Mouse (Mus musculus): Measurements from ENCODE around the gene Jarid2. TPM values are rescaled to one million over a fixed set of nuclear protein-coding genes. Genes with fewer than 3 reads are reported as not detected.
"Not testable (repeated sequence)": the region's sequence is repeated elsewhere in the genome, so short reads cannot be mapped to it uniquely, and the experiment has no call there.

Gene Jarid2
- total RNA-seq, 2 experiments from 2014 or later, result 24.5 to 32.7 TPM

DNA sequence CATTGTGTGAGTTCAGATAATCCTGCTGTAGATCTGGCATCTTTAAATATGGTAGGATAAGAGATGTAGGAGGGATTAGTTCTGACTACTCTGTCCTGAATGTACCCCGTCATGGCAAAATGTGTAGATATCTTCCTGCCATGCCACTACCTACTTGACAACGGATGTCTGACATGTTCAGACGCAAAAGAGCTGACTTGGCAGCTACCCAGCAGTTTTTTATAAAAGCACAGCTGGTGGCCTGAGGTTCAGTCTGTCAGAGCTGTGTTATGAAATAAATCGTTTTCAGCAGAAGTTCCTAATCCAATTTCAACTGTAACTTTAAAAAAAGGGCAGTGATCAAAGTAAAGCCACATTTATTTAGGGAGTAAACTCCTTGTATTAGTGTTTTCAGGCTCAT, 90.1 kb downstream of the Jarid2 start:
- intact Hi-C loops (cut with DNase I), result no loop called here
- peak; percentile 43 to 54 for DNase-seq

DNA sequence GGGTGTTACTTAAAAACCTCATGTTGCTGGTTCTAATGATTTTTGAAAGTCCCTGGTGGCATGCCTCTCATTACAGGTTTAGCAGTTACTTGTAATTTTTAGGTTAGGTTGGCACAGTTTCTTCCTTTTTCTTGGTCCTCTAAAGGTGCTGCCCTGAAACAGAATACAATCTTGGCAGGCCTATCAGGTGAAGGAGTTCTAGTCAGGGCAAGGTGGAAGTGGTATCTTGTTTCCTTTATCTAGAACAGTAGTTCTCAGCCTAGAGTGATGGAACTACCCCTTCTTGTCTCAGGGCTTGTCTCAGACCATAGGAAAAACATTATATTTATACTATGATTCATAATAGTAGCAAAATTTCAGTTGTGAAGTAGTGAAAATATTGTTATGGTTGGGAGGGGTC, 93.3 kb downstream of the Jarid2 start:
- intact Hi-C loops (cut with DNase I), result no loop called here

DNA sequence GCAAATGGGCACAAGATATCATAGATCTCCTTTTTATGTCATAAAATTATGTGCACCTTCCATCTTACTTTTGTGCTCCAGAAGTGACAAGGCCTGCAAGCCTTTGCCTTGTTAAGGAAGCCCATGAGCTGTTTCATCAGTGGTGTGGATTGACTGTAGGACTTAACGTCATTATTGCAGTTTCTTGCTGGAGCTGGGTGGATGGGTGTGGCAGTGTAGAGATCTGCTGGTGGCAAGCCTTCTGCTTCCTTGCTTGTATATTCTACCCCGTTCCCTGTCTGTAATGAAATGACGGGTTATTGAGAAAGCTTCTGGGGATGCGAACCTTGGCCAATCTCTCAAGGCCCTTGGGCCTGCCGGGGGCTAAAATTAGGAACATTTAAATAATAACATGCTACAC, 99.6 kb downstream of the Jarid2 start:
- intact Hi-C loops (cut with DNase I), result no loop called here
- no peak for DNase-seq

More for the DNA sequence above, 93.3 kb downstream of the Jarid2 start:
- DNase-seq, result no peak

DNA sequence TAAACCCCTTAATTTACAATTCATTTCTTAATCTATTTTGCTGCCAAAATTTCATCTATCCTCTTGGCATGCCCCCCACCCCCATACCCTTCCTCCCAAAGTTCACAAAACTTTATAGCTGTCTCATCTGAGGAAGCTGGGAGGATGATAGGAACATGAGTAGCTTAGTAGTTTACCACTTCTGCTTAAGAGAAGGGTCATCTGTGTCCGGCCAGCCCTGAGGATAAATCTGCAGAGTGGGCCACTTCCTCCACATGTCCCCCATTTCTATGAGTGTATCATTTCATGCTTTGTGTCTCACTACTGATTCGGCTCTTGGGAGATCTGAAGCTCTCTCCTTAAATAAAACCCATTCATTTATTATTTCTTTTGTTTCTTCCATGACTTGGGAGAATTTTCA, 102.8 kb downstream of the Jarid2 start:
- intact Hi-C loops (cut with DNase I), result loop anchor here (2.0 to 5.0 kb wide), 4 partner anchors 27 to 970 kb away; no protein-coding TSS in a partner anchor
- DNase-seq, result no peak

DNA sequence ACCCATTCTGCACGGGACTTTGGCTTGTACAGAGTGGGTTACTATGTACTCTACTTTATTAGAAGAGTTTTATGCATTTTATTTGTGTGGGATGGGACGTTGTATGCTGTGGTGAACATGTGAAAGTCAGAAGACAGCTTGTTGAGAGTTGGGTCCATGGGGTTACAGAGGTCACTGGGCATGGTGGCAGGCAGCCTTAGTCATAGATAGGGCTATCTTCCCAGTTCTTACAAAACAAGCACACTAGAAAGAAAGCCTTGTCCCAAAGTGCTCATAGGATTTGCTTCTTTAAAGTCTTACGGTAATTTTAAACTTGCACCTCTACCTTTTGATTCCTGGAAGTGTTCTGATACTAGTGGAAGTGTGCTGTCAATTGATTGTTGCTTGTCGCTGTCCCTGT, 103.6 kb downstream of the Jarid2 start:
- intact Hi-C loops (cut with DNase I), result loop anchor here (1.0 to 5.0 kb wide), 5 partner anchors 28 to 1038 kb away; no protein-coding TSS in a partner anchor
- no peak for DNase-seq

DNA sequence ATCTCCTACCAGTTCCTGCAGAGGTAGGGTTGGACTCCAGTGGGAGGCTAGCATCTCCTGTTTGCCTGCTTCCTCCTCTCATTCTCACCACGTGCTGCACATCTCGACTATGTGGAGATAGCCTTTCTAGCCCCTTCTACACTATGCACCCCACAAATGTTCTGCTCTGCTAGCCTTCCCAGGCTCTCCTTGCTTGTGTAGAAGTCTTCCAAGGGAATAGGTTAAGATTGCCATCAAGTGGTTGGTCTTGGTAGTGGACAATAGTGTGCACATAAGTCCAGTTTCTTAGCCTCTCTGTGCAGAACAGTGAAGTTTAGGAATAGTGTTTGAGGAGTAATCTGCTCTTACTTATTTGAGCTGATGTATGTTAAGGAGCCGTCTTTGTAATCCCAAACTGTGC, 104.1 kb downstream of the Jarid2 start:
- intact Hi-C loops (cut with DNase I), result loop anchor here (1.0 to 5.0 kb wide), 5 partner anchors 29 to 1038 kb away; no protein-coding TSS in a partner anchor
- peak; percentile 31 to 49 for DNase-seq

DNA sequence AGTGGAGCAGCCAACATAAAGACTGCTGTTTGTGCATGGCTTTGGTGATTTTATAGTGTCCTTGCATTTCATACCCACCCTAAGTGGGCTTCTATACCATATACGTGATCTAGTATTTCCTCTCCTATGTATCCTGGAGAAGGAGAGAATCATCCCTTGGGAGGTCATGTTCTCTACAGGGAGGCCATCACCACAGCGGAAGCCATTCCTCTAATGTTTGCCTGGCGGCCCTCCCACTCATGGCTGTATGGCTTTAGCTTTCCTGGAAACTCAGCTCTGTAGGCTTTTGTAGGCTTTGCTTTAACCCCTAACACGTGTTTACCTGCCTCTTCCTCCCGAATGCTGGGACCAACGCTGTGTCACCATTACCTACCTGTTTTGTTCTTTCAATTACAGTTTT, 108.2 kb downstream of the Jarid2 start:
- no peak for DNase-seq
- intact Hi-C loops (cut with DNase I), result no loop called here

DNA sequence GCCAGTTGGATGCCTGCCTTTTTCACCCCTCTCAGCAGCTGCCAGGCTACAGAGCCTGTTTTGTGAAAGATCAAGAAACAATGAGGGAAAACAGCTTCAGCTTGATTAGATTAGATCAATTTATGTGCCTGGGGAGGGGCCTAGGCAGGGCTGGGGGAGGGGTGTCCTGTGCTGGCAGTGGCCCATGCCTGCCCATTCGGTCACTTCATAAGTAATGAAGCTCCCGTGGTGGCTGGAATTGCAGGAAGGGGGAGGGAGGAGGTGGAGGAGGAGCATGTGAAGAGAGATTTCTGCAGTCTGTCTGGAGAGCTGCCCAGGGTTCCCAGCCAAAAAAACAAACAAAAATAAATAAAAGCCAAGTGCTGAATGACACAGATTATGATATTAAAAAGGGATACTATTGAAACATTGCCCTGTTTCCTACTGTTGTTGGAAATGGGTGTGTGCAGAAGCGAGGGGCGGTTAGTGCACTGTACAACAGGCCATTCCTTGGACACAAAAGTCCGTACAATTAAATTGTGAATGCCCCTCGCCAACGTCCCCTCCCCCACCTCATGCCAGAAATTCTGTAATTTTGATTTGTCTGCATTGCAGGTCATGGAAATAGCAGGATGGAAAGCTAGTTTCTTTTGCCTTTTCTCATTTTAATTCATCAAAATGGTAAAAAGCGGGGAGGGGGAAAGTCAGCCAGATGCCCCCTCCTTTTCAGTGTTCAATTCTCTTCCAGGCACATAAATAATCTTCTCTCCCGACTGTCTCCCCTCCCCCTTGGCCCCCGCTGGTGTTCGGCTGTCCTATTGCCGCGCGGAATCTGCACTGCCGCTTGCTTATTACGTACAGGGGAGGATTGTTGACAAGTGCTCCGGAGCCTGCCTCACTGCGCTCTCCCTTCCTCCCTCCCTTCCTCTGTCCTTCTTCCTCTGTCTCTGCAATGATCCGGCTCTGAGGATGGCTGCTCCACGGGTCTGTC, 110.9 kb downstream of the Jarid2 start:
- peak; percentile 80 to 85 for DNase-seq
- intact Hi-C loops (cut with DNase I), result loop anchor here (10.0 kb wide), 1 partner anchor 65 kb away; no protein-coding TSS in a partner anchor

DNA sequence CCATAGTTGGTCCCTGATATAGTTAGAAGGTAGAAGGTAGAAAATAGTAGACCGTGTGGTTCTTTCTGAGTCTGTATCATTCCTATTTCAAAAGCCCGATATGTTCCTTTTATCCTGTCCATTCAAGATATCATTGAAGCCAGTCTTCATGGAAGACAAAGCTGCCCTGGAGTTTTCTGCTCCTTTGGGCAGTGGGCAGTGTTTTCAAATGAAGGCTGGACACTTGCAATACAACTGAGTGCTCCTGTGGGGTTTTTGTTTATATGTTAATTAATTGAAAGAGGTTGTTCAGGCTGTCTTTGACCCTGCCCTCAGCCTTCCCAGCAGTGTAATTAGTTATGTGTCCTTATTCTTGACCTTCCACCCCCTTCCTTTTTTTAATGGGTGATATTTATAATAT, 122.2 kb downstream of the Jarid2 start:
- intact Hi-C loops (cut with DNase I), result no loop called here
- no peak for DNase-seq

DNA sequence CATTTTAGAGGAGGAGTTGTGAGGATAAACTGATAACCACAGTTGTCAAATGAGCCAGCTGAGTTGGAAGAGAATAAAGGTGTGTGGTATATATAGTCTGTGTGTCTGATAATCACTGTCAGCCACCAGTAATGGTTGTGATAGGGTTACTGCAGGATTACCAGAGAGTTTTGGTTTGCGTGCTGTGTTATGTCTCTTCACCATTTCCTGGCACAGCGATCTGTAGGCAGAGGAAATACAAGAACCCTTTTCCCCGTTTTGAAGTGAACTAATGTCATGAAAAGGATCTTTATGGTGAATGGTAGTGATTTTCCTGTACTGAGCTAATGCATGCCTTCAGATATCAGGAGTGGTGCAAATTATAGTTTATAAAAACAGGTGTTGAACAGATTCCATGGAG, 122.8 kb downstream of the Jarid2 start:
- intact Hi-C loops (cut with DNase I), result no loop called here
- no peak for DNase-seq

DNA sequence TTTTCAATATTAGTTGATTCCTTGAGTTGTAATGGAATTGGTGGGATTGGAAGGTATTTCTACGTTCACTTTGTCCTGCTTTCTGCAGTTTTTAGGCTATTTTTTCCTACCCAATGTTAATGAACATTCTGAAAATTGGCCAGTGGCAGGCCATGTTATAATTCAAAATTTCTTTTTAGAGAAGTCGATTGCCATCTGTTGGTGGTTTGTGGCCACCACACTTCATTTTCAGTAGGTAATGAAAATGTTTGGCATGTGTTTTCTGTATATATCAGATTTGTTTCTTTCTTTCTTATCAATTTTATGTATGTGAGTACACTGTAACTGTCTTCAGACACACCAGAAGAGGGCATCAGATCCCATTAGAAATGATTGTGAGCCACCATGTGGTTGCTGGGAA, 136.3 kb downstream of the Jarid2 start:
- intact Hi-C loops (cut with DNase I), result no loop called here
- DNase-seq, result no peak

DNA sequence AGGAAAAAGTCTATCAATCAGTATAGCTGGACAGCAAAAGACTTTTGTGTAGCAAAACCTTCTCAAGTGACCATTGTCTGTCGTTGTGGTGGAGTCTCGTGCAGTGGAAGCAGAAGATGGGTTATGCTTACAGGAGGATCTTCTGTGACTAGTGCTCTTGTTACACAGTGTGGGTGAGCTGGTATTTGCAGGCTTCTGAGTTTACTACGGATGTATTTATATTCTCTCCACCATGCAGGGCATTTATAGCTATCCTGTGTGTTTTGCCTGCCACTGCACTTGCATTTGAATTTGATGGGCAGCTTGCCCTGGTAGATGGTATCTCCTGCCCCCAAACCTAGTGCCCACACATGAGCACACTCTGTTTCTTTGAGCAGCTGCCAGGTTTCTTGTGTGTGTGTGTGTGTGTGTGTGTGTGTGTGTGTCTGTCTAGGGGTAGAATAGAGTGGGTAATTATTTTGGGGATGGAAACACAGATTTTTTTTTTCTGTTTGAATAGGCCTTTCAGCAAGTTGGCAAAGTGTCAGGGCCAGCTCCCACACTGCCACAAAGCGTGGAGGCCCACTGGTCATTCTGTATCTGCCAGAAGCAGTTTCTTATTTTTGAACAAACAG, 138.9 kb downstream of the Jarid2 start:
- DNase-seq, result no peak
- intact Hi-C loops (cut with DNase I), result no loop called here

DNA sequence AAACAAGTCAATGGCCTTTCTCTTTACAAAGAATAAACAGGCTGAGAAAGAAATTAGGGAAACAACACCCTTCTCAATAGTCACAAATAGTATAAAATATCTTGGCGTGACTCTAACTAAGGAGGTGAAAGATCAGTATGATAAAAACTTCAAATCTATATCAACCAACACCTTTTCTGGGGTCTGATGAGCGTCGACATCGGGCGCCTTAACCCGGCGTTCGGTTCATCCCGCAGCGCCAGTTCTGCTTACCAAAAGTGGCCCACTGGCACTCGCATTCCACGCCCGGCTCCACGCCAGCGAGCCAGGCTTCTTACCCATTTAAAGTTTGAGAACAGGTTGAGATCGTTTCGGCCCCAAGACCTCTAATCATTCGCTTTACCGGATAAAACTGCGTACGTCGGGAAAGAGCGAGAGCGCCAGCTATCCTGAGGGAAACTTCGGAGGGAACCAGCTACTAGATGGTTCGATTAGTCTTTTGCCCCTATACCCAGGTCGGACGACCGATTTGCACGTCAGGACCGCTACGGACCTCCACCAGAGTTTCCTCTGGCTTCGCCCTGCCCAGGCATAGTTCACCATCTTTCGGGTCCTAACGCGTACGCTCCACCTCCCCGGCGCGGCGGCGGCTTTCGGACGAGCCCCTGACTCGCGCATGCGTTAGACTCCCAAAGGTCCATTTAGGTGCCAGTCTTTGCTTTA, 140.3 kb downstream of the Jarid2 start:
- intact Hi-C loops (cut with DNase I), result not testable (repeated sequence)
- DNase-seq, result peak; percentile 100

DNA sequence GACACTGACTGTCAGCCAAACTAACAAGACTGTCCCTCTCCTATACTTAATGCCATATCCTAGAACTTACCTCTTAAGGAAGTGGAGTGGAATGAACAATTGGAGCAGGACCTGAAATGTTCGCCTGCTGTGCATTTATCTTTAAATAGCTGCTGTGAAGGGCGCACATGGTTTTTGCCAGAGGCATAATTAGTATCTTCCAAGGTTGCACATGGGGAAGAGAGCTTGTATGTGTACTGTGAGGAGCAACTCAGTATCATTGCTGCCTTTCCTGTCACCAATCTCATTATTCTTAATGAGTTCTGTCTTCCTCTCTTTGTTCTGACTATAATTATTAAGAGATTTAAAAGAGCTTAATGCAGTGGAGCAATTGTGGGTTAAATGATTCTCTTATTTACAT, 147.5 kb downstream of the Jarid2 start:
- no peak for DNase-seq
- intact Hi-C loops (cut with DNase I), result no loop called here

DNA sequence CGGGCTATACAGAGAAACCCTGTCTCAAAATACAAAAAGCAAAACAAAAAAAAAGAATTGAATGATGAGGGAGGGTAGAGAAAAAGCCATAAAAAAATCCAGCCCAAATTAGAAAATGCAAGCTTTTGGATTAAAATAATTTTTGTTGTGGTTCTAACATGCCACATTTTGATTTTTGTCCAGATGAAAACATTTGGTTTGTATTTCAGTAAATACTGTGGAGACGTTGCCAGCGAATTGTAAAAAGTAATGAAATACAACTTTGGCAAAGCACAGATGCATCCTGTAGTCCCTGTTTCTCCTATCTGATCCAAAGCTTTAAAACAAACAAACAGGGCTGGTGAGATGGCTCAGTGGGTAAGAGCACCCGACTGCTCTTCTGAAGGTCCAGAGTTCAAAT, 151.7 kb downstream of the Jarid2 start:
- no peak for DNase-seq
- intact Hi-C loops (cut with DNase I), result no loop called here

DNA sequence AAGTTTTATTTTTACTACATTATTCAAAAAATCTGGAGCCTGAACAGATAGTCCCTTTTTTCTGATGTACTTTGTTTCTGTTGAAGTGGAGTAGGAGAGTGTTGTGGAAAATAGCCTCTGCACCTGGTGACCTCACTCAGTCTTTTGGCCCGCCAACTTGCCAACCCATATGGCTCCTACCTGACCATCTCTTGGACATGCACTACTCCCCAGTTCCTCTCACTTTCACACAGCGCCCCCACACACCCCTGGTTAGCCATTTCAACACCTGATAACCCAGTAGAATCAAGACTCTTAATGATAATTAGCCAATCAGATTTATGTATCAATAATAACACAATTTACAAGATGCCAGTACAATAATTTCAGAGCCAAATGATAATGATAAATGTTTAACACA, 156.9 kb downstream of the Jarid2 start:
- intact Hi-C loops (cut with DNase I), result no loop called here
- no peak for DNase-seq

DNA sequence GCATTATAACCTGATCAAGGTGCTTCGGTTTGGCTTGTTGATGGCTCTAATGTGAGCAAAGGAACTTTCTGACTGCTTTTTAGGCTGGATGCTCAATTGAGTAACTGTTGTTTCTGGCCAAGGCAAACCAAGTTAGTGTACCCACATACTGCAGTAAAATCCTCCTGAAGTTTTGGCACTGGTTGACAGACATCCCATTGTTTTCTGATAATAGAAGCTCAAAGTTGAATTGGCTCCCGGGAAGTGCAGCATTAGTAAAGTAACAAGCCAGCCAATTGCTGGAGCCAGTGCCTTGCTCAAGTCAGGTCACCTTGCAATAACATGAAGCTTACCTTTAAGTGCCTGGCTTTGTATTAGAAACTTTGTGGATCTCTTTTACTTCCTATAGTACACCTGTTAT, 161.3 kb downstream of the Jarid2 start:
- intact Hi-C loops (cut with DNase I), result no loop called here

DNA sequence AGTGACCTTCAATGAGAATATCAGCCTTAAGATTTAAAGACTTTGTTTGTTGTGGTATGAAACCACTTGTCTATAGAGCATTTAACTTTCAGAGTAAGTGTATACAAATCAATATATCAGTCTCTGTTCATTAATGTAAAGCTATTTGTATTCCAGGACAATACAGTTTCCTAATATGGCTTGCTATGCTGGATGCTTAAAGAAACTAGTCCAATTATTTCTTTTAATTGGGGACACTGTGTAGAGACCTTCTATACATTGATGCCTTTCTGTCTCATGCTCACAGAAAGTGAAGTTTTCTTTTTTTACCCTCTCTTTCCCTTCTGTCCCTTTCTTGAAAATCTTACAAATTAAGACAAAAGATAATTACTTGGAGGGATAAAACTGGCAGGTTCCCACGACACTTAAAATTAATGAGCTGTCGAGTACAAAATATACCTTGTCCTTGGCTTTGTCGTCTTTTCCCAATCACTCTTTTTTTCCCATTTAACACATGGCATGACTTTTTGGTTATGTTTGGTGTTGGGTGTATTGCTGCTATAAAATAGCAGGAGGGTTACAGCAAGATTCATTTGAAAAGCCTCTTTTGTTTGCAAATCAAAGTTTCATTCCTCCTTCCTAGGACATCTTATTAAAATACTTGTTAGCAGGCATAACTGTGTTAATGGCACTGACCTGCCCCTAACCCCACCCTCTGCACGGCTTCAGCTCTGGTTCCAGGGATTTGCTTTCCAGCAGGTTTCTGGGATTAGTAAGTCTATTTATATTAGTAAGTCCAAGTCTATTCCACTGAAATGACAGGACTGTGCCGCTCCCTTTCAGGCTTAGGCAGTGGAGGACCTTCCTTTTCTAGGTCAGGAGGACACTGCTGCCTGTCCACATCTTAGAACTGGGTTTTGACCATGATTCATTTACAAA, 162.8 kb downstream of the Jarid2 start:
- intact Hi-C loops (cut with DNase I), result no loop called here
- no peak for DNase-seq

More for the DNA sequence above, 161.3 kb downstream of the Jarid2 start:
- no peak for DNase-seq

DNA sequence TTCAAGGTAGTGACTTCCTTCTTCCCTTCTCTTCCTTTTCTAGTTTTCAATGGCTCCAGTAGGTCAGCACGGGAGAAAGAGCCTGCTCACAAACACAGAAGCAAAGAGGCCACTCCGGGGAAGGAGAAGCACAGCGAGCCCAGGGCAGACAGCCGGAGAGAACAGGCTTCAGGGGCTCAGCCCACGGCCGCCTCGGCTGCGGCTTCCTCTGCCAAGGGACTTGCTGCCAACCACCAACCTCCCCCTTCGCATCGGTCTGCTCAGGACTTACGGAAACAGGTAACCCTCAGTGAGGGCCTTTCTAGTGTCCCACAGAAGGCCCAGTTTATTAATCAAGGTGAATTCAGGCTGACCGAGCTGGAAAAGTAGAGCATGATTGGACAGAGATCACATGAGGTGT, 166.9 kb downstream of the Jarid2 start:
- DNase-seq, result no peak
- intact Hi-C loops (cut with DNase I), result no loop called here

DNA sequence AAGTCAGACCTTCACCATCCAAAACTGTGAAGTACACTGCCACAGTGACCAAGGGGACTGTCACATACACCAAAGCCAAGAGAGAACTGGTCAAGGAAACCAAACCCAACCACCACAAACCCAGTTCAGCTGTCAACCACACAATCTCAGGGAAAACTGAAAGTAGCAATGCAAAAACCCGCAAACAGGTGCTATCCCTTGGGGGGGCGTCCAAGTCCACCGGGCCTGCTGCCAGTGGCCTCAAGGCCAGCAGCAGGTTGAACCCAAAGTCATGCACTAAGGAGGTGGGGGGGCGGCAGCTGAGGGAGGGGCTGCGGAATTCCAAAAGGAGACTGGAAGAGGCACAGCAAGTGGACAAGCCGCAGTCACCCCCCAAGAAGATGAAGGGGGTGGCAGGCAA, 173.0 kb downstream of the Jarid2 start:
- intact Hi-C loops (cut with DNase I), result loop anchor here (10.0 kb wide), 1 partner anchor 57 kb away; no protein-coding TSS in a partner anchor
- no peak for DNase-seq

Data from heart, postnatal 36 days (tissue).